Mouse (Mus musculus) E14TG2a.4 (cell line): Measurements from ENCODE around the gene Bsn.

Experiments used
- CTCF ChIP-seq: conservative IDR thresholded peaks from 2 replicates; pipeline ENCODE4 v1.5.1; 2014; ENCODE audit warnings: low read length
- NANOG ChIP-seq: IDR thresholded peaks from 2 replicates; pipeline ENCODE4 v1.6.1; 2014; ENCODE audit warnings: borderline replicate concordance, low read length, mixed read lengths
- POU5F1 ChIP-seq: IDR thresholded peaks from 2 replicates; pipeline ENCODE4 v1.6.1; 2014; ENCODE audit warnings: low read length, borderline replicate concordance

GRCm38 (mm10) chr9:108121170-108121969 is 68.8 kb downstream of the Bsn start:
- TF ChIP-seq CTCF = no peak
- no peak for TF ChIP-seq POU5F1
- TF ChIP-seq NANOG = no peak
